Mouse (Mus musculus) CH12.LX (cell line): ENCODE data around the gene Olfr691.

Experiments used
- IRF4 ChIP-seq: IDR thresholded peaks from 2 replicates; pipeline ENCODE4 v1.6.1; 2014; ENCODE audit warnings: low read depth, mild to moderate bottlenecking, inconsistent platforms, low read length, improper control_type of control experiment
- NRF1 ChIP-seq: IDR thresholded peaks from 2 replicates; pipeline ENCODE4 v1.6.1; 2014; ENCODE audit warnings: low read depth, mild to moderate bottlenecking, inconsistent platforms, low read length, improper control_type of control experiment, moderate library complexity
- ZC3H11A ChIP-seq: IDR thresholded peaks from 2 replicates; pipeline ENCODE4 v1.6.1; 2012; ENCODE audit warnings: low read depth, mild to moderate bottlenecking, inconsistent platforms, low read length, improper control_type of control experiment
- ZNF384 ChIP-seq: IDR thresholded peaks from 2 replicates; pipeline ENCODE4 v1.6.1; 2012; ENCODE audit warnings: low read depth, low read length, improper control_type of control experiment, inconsistent platforms

DNA sequence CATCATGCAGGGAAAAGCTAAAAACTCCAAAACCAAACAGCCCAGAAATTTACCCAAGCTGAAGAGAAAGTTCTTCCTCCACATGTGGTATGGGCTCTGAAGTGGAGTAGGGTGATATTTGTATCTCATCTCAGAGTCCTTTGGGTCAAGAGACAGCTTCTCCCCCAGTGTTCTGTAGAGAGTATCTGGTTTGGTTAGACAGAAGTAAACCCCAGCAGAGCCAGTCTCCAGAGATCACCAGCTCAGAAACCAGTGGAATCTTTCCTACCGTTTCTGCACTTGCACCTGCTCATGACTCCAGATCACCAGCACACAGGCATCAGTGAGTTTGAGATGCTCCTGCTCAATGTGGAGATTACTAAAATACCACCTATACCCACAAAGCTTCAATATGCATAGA is 8.1 kb downstream of the Olfr691 start, which contains the start of gene Olfr690:
- TF ChIP-seq ZNF384: no peak
- no peak for TF ChIP-seq IRF4
- no peak for TF ChIP-seq NRF1
- no peak for TF ChIP-seq ZC3H11A
